Mouse (Mus musculus) midbrain, embryonic 15.5 days (tissue): ENCODE results near the gene Gm15013. TPM values are rescaled to one million over a fixed set of nuclear protein-coding genes. Genes with fewer than 3 reads are reported as not detected.
"Not testable (repeated sequence)": the region's sequence is repeated elsewhere in the genome, so short reads cannot be mapped to it uniquely, and the experiment has no call there.

ENCODE experiments used
- ATAC-seq: fragments of 200-750 bp; cut with Nextera tagmentation; replicated peaks from 2 replicates; pipeline ENCODE4 v1.8.0; 2017; ENCODE audit warnings: moderate TSS enrichment
- H3K27ac ChIP-seq: fragments of 300-500 bp; sonication (generic); 2 replicates; pipeline ENCODE4 v1.5.1; 2015; ENCODE audit warnings: mild to moderate bottlenecking, inconsistent platforms
- H3K27me3 ChIP-seq: fragments of 300-500 bp; sonication (generic); replicated peaks from 2 replicates; pipeline ENCODE4 v1.6.1; 2015; ENCODE audit warnings: inconsistent platforms
- H3K36me3 ChIP-seq: fragments of 300-500 bp; sonication (generic); replicated peaks from 2 replicates; pipeline ENCODE4 v1.6.1; 2015; ENCODE audit warnings: inconsistent platforms
- H3K4me1 ChIP-seq: fragments of 300-500 bp; sonication (generic); 2 replicates; pipeline ENCODE4 v1.6.1; 2015; ENCODE audit warnings: inconsistent platforms
- H3K4me2 ChIP-seq: fragments of 300-500 bp; sonication (generic); 2 replicates; pipeline ENCODE4 v1.6.1; 2015; ENCODE audit warnings: inconsistent platforms, mild to moderate bottlenecking, moderate library complexity
- H3K4me3 ChIP-seq: fragments of 300-500 bp; sonication (generic); 2 replicates; pipeline ENCODE4 v1.5.1; 2015; ENCODE audit warnings: mild to moderate bottlenecking, inconsistent platforms
- H3K9ac ChIP-seq: fragments of 300-500 bp; sonication (generic); 2 replicates; pipeline ENCODE4 v1.6.1; 2015; ENCODE audit warnings: mild to moderate bottlenecking, inconsistent platforms
- H3K9me3 ChIP-seq: fragments of 300-500 bp; sonication (generic); 2 replicates; pipeline ENCODE4 v1.6.1; 2016; ENCODE audit warnings: inconsistent platforms
- WGBS: fragments of 180-500 bp; shearing (Covaris S2); methylation state at CpG from one replicate; pipeline ENCODE4 v1.1.7; 2015; ENCODE audit warnings: mixed read lengths; 5-methylcytosine and 5-hydroxymethylcytosine counted together
- polyA plus RNA-seq: library from polyadenylated mRNA; unstranded; fragments of >200 nt; fragmentation: Nextera tagmentation; extraction: Ambion mirVana; gene quantifications from 2 replicates; pipeline ENCODE4 v1.2.1, GENCODE M21; 2015

Gm15013 gene
- not detected in 2 replicates for polyA plus RNA-seq

- no peak within 1 kb of the TSS for H3K27ac ChIP-seq
- H3K27me3 ChIP-seq, result no peaks in the 10 kb centered on the region; the same call in 1 of the 2 replicates
- no peak for ATAC-seq
These were observed at the start of gene Gm15013 for GRCm38 (mm10) chrX:139714381-139714780. TSS of gene Gm15013 (minus strand) at chrX:139714481.

GRCm38 (mm10) chrX:139762546-139762945 is 48.3 kb upstream of the Gm15013 start:
- H3K4me1 ChIP-seq, result no peaks in the 10 kb centered on the region
- WGBS, result 83% methylated on average over 2 of the region's 2 CpGs
- no peak for ATAC-seq

More at GRCm38 (mm10) chrX:139714381-139714780, at the start of gene Gm15013:
- H3K4me2 ChIP-seq, result no peak within 1 kb of the TSS
- no peaks in the 10 kb centered on the region for H3K36me3 ChIP-seq
- no peak within 1 kb of the TSS for H3K4me3 ChIP-seq
- H3K9me3 ChIP-seq, result no peaks in the 10 kb centered on the region
- H3K4me1 ChIP-seq, result no peaks in the 10 kb centered on the region
- no peak within 1 kb of the TSS for H3K9ac ChIP-seq
- 94% methylated on average over 8 of the region's 8 CpGs for WGBS

GRCm38 (mm10) chrX:139758634-139759033 is 44.4 kb upstream of the Gm15013 start:
- not testable (repeated sequence) for H3K36me3 ChIP-seq, H3K4me1 ChIP-seq, H3K9ac ChIP-seq, H3K27me3 ChIP-seq, ATAC-seq, H3K9me3 ChIP-seq, H3K27ac ChIP-seq, H3K4me3 ChIP-seq, H3K4me2 ChIP-seq
- WGBS, result 80% methylated on average over 3 of the region's 3 CpGs

More at GRCm38 (mm10) chrX:139762546-139762945, 48.3 kb upstream of the Gm15013 start:
- Histone ChIP-seq H3K4me3 (no peak overlapping the region), H3K27me3 (0 out of 2 replicates have a peak, but pooled peaks cover 2% of the 10 kb centered on the region), H3K4me2 (no peak overlapping the region), H3K9ac (no peak overlapping the region), H3K9me3 (no peaks in the 10 kb centered on the region), H3K27ac (no peak overlapping the region), H3K36me3 (no peaks in the 10 kb centered on the region)

- Histone ChIP-seq H3K9me3 (no peaks in the 10 kb centered on the region), H3K27ac (no peak overlapping the region), H3K9ac (no peak overlapping the region), H3K4me1 (no peaks in the 10 kb centered on the region), H3K4me2 (no peak overlapping the region), H3K36me3 (no peaks in the 10 kb centered on the region), H3K4me3 (no peak overlapping the region), H3K27me3 (no peaks in the 10 kb centered on the region)
- ATAC-seq, result no peak
- 2% methylated on average over 1 of the region's 1 CpGs for WGBS
These were observed 37.6 kb upstream of the Gm15013 start for GRCm38 (mm10) chrX:139751855-139752254.

GRCm38 (mm10) chrX:139737066-139737465 is 22.8 kb upstream of the Gm15013 start:
- 89% methylated on average over 5 of the region's 5 CpGs for WGBS
- Histone ChIP-seq H3K9me3 (no peaks in the 10 kb centered on the region), H3K4me3 (no peak overlapping the region), H3K4me2 (no peak overlapping the region), H3K36me3 (no peaks in the 10 kb centered on the region), H3K27ac (no peak overlapping the region), H3K9ac (no peak overlapping the region), H3K27me3 (no peaks in the 10 kb centered on the region), H3K4me1 (no peaks in the 10 kb centered on the region)
- no peak for ATAC-seq

GRCm38 (mm10) chrX:139730541-139730940 is 16.3 kb upstream of the Gm15013 start:
- H3K9ac ChIP-seq, result no peak overlapping the region
- 90% methylated on average over 3 of the region's 3 CpGs for WGBS
- no peak for ATAC-seq

GRCm38 (mm10) chrX:139722350-139722749 is 8.1 kb upstream of the Gm15013 start:
- 96% methylated on average over 2 of the region's 2 CpGs for WGBS
- no peaks in the 10 kb centered on the region for H3K9me3 ChIP-seq
- H3K27me3 ChIP-seq, result peaks cover 5% of the 10 kb centered on the region; the same call in 1 of the 2 replicates
- H3K4me2 ChIP-seq, result no peak overlapping the region
- H3K4me3 ChIP-seq, result no peak overlapping the region
- no peak overlapping the region for H3K27ac ChIP-seq
- H3K36me3 ChIP-seq, result no peaks in the 10 kb centered on the region
- H3K9ac ChIP-seq, result no peak overlapping the region
- H3K4me1 ChIP-seq, result no peaks in the 10 kb centered on the region
- no peak for ATAC-seq

More at GRCm38 (mm10) chrX:139730541-139730940, 16.3 kb upstream of the Gm15013 start:
- Histone ChIP-seq H3K4me1 (no peaks in the 10 kb centered on the region), H3K36me3 (no peaks in the 10 kb centered on the region), H3K27me3 (0 out of 2 replicates have a peak, but pooled peaks cover 4% of the 10 kb centered on the region), H3K9me3 (no peaks in the 10 kb centered on the region), H3K4me3 (no peak overlapping the region), H3K27ac (no peak overlapping the region), H3K4me2 (no peak overlapping the region)

- Histone ChIP-seq H3K36me3 (no peaks in the 10 kb centered on the region), H3K27ac (no peak within 1 kb of the TSS), H3K4me3 (peak within 1 kb of the TSS; percentile 54), H3K9ac (0 out of 2 replicates have a peak within 1 kb of the TSS, but pooled peaks have one; percentile 25), H3K4me1 (no peaks in the 10 kb centered on the region), H3K9me3 (no peaks in the 10 kb centered on the region), H3K27me3 (0 out of 2 replicates have a peak, but pooled peaks cover 2% of the 10 kb centered on the region), H3K4me2 (peak within 1 kb of the TSS; percentile 70)
- 15% methylated on average over 43 of the region's 43 CpGs for WGBS
- peak; percentile 100 for ATAC-seq
These were observed 29.2 kb downstream of the Gm15013 start, which contains the start of gene Tbc1d8b for GRCm38 (mm10) chrX:139684775-139685695. TSS of gene Tbc1d8b (plus strand) at chrX:139684996.

- no peak overlapping the region for H3K9ac ChIP-seq
- H3K4me1 ChIP-seq, result no peaks in the 10 kb centered on the region
- H3K4me2 ChIP-seq, result peak overlapping the region; percentile 70
- H3K9me3 ChIP-seq, result no peaks in the 10 kb centered on the region
- no peaks in the 10 kb centered on the region for H3K36me3 ChIP-seq
- H3K27ac ChIP-seq, result no peak overlapping the region
- 30% methylated on average over 8 of the region's 8 CpGs for WGBS
- no peak; the same call in 1 of the 2 replicates for ATAC-seq
- H3K27me3 ChIP-seq, result 0 out of 2 replicates have a peak, but pooled peaks cover 2% of the 10 kb centered on the region
- peak overlapping the region; percentile 54 for H3K4me3 ChIP-seq
These were observed 29.9 kb downstream of the Gm15013 start for GRCm38 (mm10) chrX:139684410-139684774.

GRCm38 (mm10) chrX:139665829-139666228 is 48.5 kb downstream of the Gm15013 start:
- H3K4me2 ChIP-seq, result no peak overlapping the region
- WGBS, result 75% methylated on average over 2 of the region's 2 CpGs
- no peak overlapping the region for H3K4me3 ChIP-seq
- no peak overlapping the region for H3K9ac ChIP-seq
- H3K27me3 ChIP-seq, result 0 out of 2 replicates have a peak, but pooled peaks cover 2% of the 10 kb centered on the region
- no peak overlapping the region for H3K27ac ChIP-seq
- H3K4me1 ChIP-seq, result no peaks in the 10 kb centered on the region
- no peaks in the 10 kb centered on the region for H3K9me3 ChIP-seq
- H3K36me3 ChIP-seq, result no peaks in the 10 kb centered on the region
- ATAC-seq, result no peak
